Mouse (Mus musculus) kidney, adult 18-20 months (tissue): Measurements from ENCODE around the gene Rab5b.
"Not testable (repeated sequence)": the region's sequence is repeated elsewhere in the genome, so short reads cannot be mapped to it uniquely, and the experiment has no call there.

ENCODE experiments used
- DNase-seq: peaks from one replicate; pipeline ENCODE4 v3.0.0; 2021

Rab5b gene

GRCm38 (mm10) chr10:128695992-128696807 is at the start of gene Rab5b:
Gene Rab5b (minus strand): TSS chr10:128696264.
- peak; percentile 100 for DNase-seq

- no peak for DNase-seq
These were observed 48.9 kb upstream of the Rab5b start, which contains the start of gene Dgka for GRCm38 (mm10) chr10:128744680-128745601. Gene Dgka (minus strand): TSS chr10:128744855.

GRCm38 (mm10) chr10:128744211-128744610 is 48.1 kb upstream of the Rab5b start:
- DNase-seq: no peak

- DNase-seq: peak; percentile 77
These were observed 47.7 kb upstream of the Rab5b start for GRCm38 (mm10) chr10:128743791-128744191.

DNA sequence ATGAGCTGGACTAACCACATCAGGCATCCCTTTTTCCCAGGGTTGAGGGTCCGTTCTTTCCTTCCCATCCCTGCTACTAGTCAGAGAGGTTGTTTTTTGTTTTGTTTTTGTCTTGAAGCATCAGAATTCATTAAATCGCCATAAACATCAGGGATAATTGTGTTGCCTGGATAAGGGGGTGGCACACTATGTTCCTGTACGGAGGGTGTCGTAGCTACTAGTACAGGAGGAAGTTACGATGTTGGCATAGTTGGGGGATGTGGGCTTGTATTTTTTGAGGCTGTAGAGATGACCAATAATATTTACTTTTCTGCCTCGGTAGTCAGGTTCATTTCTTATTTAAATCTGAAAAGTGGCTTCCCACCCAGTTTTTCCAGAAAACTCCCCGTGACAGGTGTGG is 47.2 kb upstream of the Rab5b start:
- no peak for DNase-seq

GRCm38 (mm10) chr10:128742616-128743015 is 46.6 kb upstream of the Rab5b start:
- no peak for DNase-seq

DNA sequence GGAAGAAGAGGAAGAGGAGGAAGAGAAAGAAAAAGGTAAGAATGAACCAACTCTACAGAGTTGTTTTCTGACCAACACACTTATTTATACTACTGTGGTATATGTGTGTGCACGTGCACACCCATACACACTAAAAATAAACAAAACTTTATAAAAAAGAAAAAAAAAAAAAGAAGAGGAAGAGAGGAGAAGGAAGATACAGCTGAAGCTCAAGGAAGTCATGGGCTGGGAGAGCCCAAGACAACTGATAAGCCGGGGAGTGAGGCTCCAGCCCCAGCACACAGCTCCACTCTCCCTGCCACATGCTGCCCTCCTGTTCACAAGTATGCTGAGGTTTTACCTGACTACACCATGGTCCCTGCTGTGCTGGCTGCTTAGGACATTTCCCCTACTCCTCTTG is 44.2 kb upstream of the Rab5b start:
- DNase-seq: no peak

GRCm38 (mm10) chr10:128737435-128737834 is 41.4 kb upstream of the Rab5b start:
- DNase-seq: no peak

DNA sequence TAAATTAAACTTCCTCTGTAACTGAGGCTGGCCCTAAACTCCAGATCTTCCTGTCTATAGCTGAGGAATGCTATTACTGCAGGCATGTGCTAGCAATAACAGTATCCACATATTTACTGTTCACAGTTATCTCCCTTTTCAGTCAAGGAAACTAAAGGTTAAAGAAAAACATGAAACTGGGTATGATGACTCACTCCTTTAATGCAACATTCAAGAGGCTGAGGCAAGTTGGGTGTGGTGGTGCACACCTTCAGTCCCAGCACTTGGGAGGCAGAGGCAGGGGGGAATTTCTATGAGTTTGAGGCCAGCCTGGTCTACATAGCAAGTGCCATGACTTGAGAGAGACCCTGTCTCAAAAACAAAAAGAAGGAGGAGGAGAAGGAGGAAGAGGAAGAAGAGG is 35.9 kb upstream of the Rab5b start:
- DNase-seq: no peak

DNA sequence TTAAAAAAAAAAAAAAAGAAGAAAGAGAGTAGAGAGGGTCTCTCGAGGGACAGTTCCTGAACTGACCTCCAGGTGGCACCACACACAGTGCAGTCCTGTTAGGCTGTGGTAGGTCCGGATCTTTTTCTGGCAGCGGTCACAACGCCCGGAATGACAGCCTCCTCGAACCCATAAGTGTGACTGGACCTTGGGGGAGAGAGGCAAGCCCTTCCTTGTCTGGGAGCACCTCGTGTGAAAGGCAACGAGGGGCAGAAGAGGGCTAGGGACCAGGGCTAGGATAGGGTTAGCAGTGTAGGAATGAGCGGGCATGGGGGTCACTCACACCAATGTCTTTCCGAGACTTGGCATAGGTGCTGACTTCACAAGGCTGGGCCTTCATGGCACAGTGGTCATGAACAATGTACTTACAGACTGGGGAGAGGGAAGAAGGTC is 35.0 kb upstream of the Rab5b start:
- DNase-seq: peak; percentile 72

- DNase-seq: no peak
These were observed 32.0 kb upstream of the Rab5b start for GRCm38 (mm10) chr10:128728059-128728458.

- DNase-seq: not testable (repeated sequence)
These were observed 29.4 kb upstream of the Rab5b start for GRCm38 (mm10) chr10:128725466-128725865.

DNA sequence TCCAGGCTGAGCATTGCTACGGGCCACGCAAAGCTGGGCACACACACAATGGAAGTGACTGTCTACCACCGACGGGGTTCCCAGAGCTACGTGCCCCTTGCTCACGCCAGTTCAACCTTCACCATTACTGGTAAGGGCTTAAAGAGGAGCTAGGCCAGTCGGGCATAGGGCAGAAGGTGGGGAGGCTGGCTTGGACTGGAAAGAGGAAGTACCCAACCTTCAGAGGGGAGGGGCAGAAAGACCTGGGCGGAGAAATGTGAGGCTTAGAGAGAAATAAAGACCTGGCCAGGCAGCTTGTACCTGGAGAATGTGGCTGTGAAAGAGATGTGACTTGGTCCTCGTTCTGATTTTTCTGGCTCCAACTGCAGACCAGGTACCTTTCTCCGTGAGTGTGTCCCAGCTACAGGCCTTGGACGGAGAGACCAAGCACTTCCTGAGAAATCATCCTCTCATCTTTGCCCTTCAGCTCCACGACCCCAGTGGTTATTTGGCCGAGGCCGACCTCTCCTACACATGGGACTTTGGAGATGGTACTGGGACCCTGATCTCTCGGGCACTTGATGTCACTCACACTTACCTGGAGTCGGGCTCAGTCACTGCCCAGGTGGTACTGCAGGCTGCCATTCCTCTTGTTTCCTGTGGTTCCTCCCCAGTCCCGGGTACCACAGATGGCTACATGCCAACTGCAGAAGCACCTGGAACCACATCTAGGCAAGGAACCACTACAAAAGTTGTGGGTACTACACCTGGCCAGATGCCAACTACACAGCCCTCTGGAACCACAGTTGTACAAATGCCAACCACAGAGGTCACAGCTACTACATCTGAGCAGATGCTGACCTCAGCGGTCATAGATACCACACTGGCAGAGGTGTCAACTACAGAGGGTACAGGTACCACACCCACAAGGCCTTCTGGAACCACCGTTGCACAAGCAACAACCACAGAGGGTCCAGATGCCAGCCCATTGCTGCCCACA is 19.8 kb upstream of the Rab5b start:
- DNase-seq: no peak

DNA sequence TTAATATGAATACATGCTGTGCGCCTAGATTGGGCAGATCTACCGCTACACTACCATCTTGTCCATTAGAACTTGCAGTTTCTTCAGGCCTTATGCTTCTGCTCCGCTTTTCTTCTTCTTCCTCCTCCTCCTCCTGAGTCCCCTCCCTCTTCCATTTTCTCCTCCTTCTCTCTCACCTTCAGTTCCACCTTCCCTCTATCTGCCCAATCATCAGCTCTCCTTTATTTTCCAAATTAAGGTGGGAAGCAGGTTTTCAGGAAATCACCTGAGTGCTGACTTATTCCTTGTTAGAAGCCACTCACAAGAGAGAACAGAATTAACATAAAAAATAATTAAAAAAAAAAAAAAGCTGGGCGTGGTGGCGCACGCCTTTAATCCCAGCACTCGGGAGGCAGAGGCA is 15.3 kb upstream of the Rab5b start:
- DNase-seq: not testable (repeated sequence)

DNA sequence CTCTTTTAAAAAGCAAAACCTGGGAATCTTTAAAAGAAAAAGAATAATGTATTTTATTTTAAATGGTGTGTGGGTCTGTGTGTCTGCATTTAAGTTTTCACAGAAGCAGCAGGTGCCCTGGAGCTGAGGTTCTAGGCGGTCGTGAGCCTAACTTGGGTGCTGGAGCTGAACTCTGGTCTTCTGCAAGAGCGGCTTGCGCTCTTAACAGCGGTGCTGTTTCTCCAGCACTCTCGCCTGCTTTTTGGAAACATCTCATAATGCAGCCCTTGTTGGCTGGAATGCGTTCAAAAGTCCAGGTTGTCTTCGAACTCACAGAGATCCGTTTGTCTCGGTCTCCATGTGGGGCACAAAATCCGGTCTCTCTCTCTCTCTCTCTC is 9.2 kb upstream of the Rab5b start:
- no peak for DNase-seq

- DNase-seq: peak; percentile 94
These were observed 8.6 kb upstream of the Rab5b start, which contains the start of gene Cdk2 for GRCm38 (mm10) chr10:128704491-128705316. Gene Cdk2 (minus strand): TSS chr10:128705031.

DNA sequence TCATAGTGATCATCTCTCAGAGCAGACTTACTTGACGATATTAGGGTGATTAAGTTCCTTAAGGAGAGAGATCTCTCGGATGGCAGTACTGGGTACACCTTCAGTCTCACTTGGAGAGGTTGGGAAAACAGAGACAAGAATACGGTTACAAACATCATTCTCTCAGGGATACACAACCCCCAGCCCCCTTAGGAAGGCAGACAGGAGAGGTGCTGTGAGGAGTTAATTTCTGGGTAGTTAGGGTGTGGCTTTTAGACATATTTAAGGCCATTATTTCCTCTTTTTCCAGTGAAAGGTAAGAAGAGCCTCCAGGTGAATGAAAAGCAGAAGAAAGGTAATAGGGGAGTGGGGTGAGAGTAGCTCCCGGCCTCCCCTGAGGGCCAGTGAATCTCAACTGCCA is 7.8 kb upstream of the Rab5b start, which contains the start of gene Pmel:
Gene Pmel, plus strand, starts transcription at position 301 of the 400 bp plus-strand sequence.
- DNase-seq: no peak

- DNase-seq: no peak
These were observed 6.4 kb upstream of the Rab5b start for GRCm38 (mm10) chr10:128702328-128703007.

DNA sequence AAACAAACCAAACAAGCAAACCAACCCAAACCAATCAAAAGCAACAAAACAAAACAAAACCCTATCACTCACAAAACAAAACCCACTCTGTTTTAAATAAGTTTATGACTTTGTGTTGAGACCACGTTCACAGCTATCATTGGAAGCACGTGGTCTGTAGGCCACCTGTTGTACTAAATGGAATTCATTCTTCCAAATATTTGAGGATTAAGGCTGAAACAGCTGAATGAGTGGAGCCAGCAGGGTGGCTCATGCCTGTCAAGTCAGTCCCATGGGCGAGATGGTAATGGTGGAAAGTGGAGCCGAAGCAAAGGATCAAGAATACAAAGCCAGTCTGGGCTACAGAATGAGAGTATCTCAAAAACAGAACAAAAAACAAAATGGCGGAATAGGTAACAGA is 4.6 kb upstream of the Rab5b start:
- DNase-seq: no peak

GRCm38 (mm10) chr10:128699611-128700010 is 3.5 kb upstream of the Rab5b start:
- no peak for DNase-seq

GRCm38 (mm10) chr10:128699006-128699405 is 2.9 kb upstream of the Rab5b start:
- DNase-seq: peak; percentile 49
